Mouse (Mus musculus): ENCODE data around the gene Dab1.

The Dab1 gene

GRCm38 (mm10) chr4:104450645-104451044 lies 831.5 kb downstream of the Dab1 start:
- DNase-seq (ENCODE audit: low read depth), result no peak

- DNase-seq (ENCODE audit: low read depth), result no peak
Observed at GRCm38 (mm10) chr4:104452587-104452986, 833.4 kb downstream of the Dab1 start.

GRCm38 (mm10) chr4:104455151-104455550 lies 836.0 kb downstream of the Dab1 start:
- DNase-seq (ENCODE audit: low read depth), result no peak

GRCm38 (mm10) chr4:104455760-104456159 lies 836.6 kb downstream of the Dab1 start:
- DNase-seq (ENCODE audit: low read depth), result no peak

- DNase-seq (ENCODE audit: low read depth), result no peak
Observed at GRCm38 (mm10) chr4:104456173-104456873, 837.2 kb downstream of the Dab1 start.

- no peak for DNase-seq (ENCODE audit: low read depth)
Observed at GRCm38 (mm10) chr4:104458726-104459125, 839.6 kb downstream of the Dab1 start.

GRCm38 (mm10) chr4:104461106-104462011 lies 842.2 kb downstream of the Dab1 start:
- no peak for DNase-seq (ENCODE audit: low read depth)

GRCm38 (mm10) chr4:104462932-104463780 lies 844.0 kb downstream of the Dab1 start:
- DNase-seq (ENCODE audit: low read depth), result no peak

GRCm38 (mm10) chr4:104463781-104464170 lies 844.6 kb downstream of the Dab1 start:
- DNase-seq (ENCODE audit: low read depth), result no peak

GRCm38 (mm10) chr4:104465594-104465993 lies 846.4 kb downstream of the Dab1 start:
- no peak for DNase-seq (ENCODE audit: low read depth)

- DNase-seq (ENCODE audit: low read depth), result no peak
Observed at GRCm38 (mm10) chr4:104468666-104469065, 849.5 kb downstream of the Dab1 start.

- DNase-seq (ENCODE audit: low read depth), result no peak
Observed at GRCm38 (mm10) chr4:104472915-104473314, 853.8 kb downstream of the Dab1 start.

- DNase-seq (ENCODE audit: low read depth), result no peak
Observed at GRCm38 (mm10) chr4:104476841-104477240, 857.7 kb downstream of the Dab1 start.

GRCm38 (mm10) chr4:104483948-104484347 lies 864.8 kb downstream of the Dab1 start:
- no peak for DNase-seq (ENCODE audit: low read depth)

GRCm38 (mm10) chr4:104497221-104497620 lies 878.1 kb downstream of the Dab1 start:
- DNase-seq (ENCODE audit: low read depth), result no peak

- DNase-seq (ENCODE audit: low read depth), result no peak
Observed at GRCm38 (mm10) chr4:104500112-104500511, 881.0 kb downstream of the Dab1 start.

GRCm38 (mm10) chr4:104500646-104501045 lies 881.5 kb downstream of the Dab1 start:
- no peak for DNase-seq (ENCODE audit: low read depth)

GRCm38 (mm10) chr4:104501245-104501644 lies 882.1 kb downstream of the Dab1 start:
- no peak for DNase-seq (ENCODE audit: low read depth)

- no peak for DNase-seq (ENCODE audit: low read depth)
Observed at GRCm38 (mm10) chr4:104504916-104505315, 885.8 kb downstream of the Dab1 start.

GRCm38 (mm10) chr4:104509230-104509985 lies 890.2 kb downstream of the Dab1 start:
- DNase-seq (ENCODE audit: low read depth), result no peak

- DNase-seq (ENCODE audit: low read depth), result no peak
Observed at GRCm38 (mm10) chr4:104511855-104512254, 892.7 kb downstream of the Dab1 start.

GRCm38 (mm10) chr4:104512513-104512912 lies 893.4 kb downstream of the Dab1 start:
- DNase-seq (ENCODE audit: low read depth), result no peak
